Mouse (Mus musculus): ENCODE data around the gene Ctnna2.

- no peak for TF ChIP-seq POLR2A (IDR thresholded peaks at IDR 0.05; ENCODE audit: low read depth, low read length)
- no peak for TF ChIP-seq CTCF (IDR thresholded peaks at IDR 0.05; ENCODE audit: extremely low read depth, insufficient read length, insufficient replicate concordance, low read depth, low read length)
These were observed 841 bp downstream of the Ctnna2 start for GRCm38 (mm10) chr6:77978476-77979240.

All from small intestine, adult 2 months (tissue).